In genomic region chr1:126264931-126265330, GRCm38 (mm10) we compare ENCODE assay signal across 15 mouse cellular contexts.
DNase-seq lines count a peak whose midpoint lies in the region.
"Had no signal": no experiment of that assay in that cellular context is flagged by ENCODE, and none has a peak within 500 bp of the region (broad histone marks: within the 10 kb centered on the region; RNA-seq: fewer than 3 reads in every experiment).

No protein-coding gene starts in this region.

- DNase-seq in layer of hippocampus, adult 18-20 months (ENCODE audit: low spot score in 2 of 2) = peak; percentile 20 to 51
- no peak for DNase-seq in layer of hippocampus, postnatal 36 days
- DNase-seq in right cerebral cortex, adult 18-20 months = peak; percentile 69
- DNase-seq in right cerebral cortex, postnatal 4 days = no peak
- peak; percentile 31 to 91 for DNase-seq in left cerebral cortex, postnatal 25 days (ENCODE audit: low spot score in 2 of 2)
- DNase-seq in thymus, postnatal 10 days (ENCODE audit: low spot score in 2 of 2) = no peak
- DNase-seq in embryo, embryonic 10 days (ENCODE audit: low spot score) = no peak
- DNase-seq: cerebellum, adult 8-10 months; gastrocnemius, postnatal 14 days; heart, adult 2 months; heart, postnatal 36 days; liver, embryonic 13.5 days; lung, embryonic 14.5 days; lung, postnatal 36 days; thymus, postnatal 14 days had no signal

- intact Hi-C loops in left cerebral cortex, postnatal 25 days (cut with DNase I) = loop anchor here (1.0 kb wide), 1 partner anchor 67 kb away; no protein-coding TSS in a partner anchor

Comparison
In these comparisons a context has a peak if more than half of its experiments do, and no peak if none do; other contexts are left out.
1. DNase-seq: peak in layer of hippocampus, adult 18-20 months (2 of 2), right cerebral cortex, adult 18-20 months (single experiment) and left cerebral cortex, postnatal 25 days (2 of 2); none in layer of hippocampus, postnatal 36 days (0 of 2), right cerebral cortex, postnatal 4 days (single experiment), thymus, postnatal 10 days (0 of 2) and embryo, embryonic 10 days (single experiment).